Mouse (Mus musculus) adrenal gland, adult 8-10 months (tissue): Measurements from ENCODE around the gene Tmem256. TPM values are rescaled to one million over a fixed set of nuclear protein-coding genes. Genes with fewer than 3 reads are reported as not detected.

Experiments used
- DNase-seq: peaks from one replicate; pipeline ENCODE4 v3.0.0; 2022
- microRNA-seq, 2 experiments: library from miRNA; unstranded; fragments of <30 nt; microRNA quantifications; one replicate each; pipeline ENCODE4 v1.2.0; 2022
- total RNA-seq, 4 experiments: library from RNA; stranded (reverse); gene quantifications; 2 replicates each; pipeline ENCODE4 v1.2.4; 2022

Gene Tmem256
- total RNA-seq, 4 experiments from 2014 or later = 122 to 164 (median 149) TPM

- DNase-seq = no peak
These were observed 45.9 kb downstream of the Tmem256 start for GRCm38 (mm10) chr11:69884240-69884639.

DNA sequence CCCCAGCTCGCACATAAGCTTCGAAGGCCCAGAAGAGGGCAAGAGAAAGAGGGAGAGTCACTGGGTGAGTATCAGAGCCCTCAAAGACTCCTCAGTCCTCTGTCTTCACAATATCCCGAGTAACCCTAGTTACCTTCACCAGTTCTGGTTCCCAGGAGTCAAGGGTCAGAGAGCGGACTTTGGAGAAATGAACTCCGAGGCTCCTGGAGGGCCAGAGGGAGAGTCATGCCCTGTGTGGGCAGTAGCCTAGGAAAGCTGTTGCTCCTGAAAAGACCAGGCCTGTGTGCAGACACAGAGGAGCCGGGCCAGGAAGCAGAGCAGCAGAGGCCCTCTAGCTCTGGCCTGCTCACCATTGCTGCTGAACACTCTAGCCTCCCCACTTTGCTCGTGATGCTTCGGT lies 46.3 kb downstream of the Tmem256 start:
- no peak for DNase-seq

- no peak for DNase-seq
These were observed 48.8 kb downstream of the Tmem256 start for GRCm38 (mm10) chr11:69886907-69887635.

Small RNAs within 50 kb of the gene (microRNA-seq; reads per million reads assigned to microRNA genes)
- gene Mir6924 = 0 reads per million in 2 experiments

Other genes with a start within 250 kb of the Tmem256 start
- 10 to 100 TPM; 22.5 to 47.8 (median 38.2) TPM for gene Atp1b2, start 232.6 kb upstream of the Tmem256 start, total RNA-seq
- gene Shbg, start 220.6 kb upstream of the Tmem256 start, total RNA-seq = not detected
- 10 to 100 TPM in 2 of 4 experiments, 1 to 10 TPM in 2; 7.3 to 17.8 (median 12.8) TPM for gene Sat2, start 216.5 kb upstream of the Tmem256 start, total RNA-seq
- gene Fxr2, start 205.5 kb upstream of the Tmem256 start, total RNA-seq = 100 to 1,000 TPM in 1 of 4 experiments, 10 to 100 TPM in 3; 75.8 to 112 (median 91.2) TPM
- not detected for gene Sox15, start 183.2 kb upstream of the Tmem256 start, total RNA-seq
- gene Mpdu1, start 175.9 kb upstream of the Tmem256 start, total RNA-seq = 100 to 1,000 TPM; 107 to 123 (median 113) TPM
- gene Cd68, start 172.4 kb upstream of the Tmem256 start, total RNA-seq = 10 to 100 TPM; 17.9 to 43.8 (median 30.0) TPM
- 100 to 1,000 TPM; 500 to 614 (median 555) TPM for gene Eif4a1, start 166.1 kb upstream of the Tmem256 start, total RNA-seq
- gene Senp3, start 156.4 kb upstream of the Tmem256 start, total RNA-seq = 10 to 100 TPM; 72.5 to 92.1 (median 85.0) TPM
- 1 to 10 TPM; 2.5 to 7.3 (median 4.5) TPM for gene Tnfsf13, start 152.7 kb upstream of the Tmem256 start, total RNA-seq
- gene Tnfsf12, start 142.7 kb upstream of the Tmem256 start, total RNA-seq = 10 to 100 TPM; 24.1 to 47.6 (median 36.3) TPM
- 1 to 10 TPM; 3.4 to 8.4 (median 7.9) TPM for gene Tnfsfm13, start 142.4 kb upstream of the Tmem256 start, total RNA-seq
- gene Polr2a, start 79.9 kb upstream of the Tmem256 start, total RNA-seq = 100 to 1,000 TPM in 2 of 4 experiments, 10 to 100 TPM in 2; 85.2 to 125 (median 101) TPM
- gene Slc35g3, start 76.5 kb upstream of the Tmem256 start, total RNA-seq = not detected
- 100 to 1,000 TPM in 2 of 4 experiments, 10 to 100 TPM in 2; 73.0 to 121 (median 97.6) TPM for gene Zbtb4, start 72.6 kb upstream of the Tmem256 start, total RNA-seq
- gene Chrnb1, start 42.6 kb upstream of the Tmem256 start, total RNA-seq = 1 to 10 TPM; 1.5 to 8.1 (median 5.0) TPM
- gene Fgf11, start 36.7 kb upstream of the Tmem256 start, total RNA-seq = 10 to 100 TPM in 2 of 4 experiments, 1 to 10 TPM in 2; 2.5 to 32.7 (median 16.9) TPM
- gene Tmem102, start 32.9 kb upstream of the Tmem256 start, total RNA-seq = 1 to 10 TPM in 1 of 4 experiments, under 1 TPM in 3; 0.45 to 1.1 (median 0.72) TPM
- gene Gm39566, start 23.2 kb upstream of the Tmem256 start, total RNA-seq = not detected
- not detected for gene Spem2, start 20.0 kb upstream of the Tmem256 start, total RNA-seq
- gene Spem1, start 16.3 kb upstream of the Tmem256 start, total RNA-seq = under 1 TPM in 1 of 4 experiments, not detected in 3; 0.38 TPM
- gene Nlgn2, start 730 bp upstream of the Tmem256 start, total RNA-seq = 10 to 100 TPM; 22.2 to 48.7 (median 35.8) TPM
- gene Plscr3, start 7.9 kb downstream of the Tmem256 start, total RNA-seq = 10 to 100 TPM; 40.2 to 69.1 (median 62.1) TPM
- under 1 TPM in 2 of 4 experiments, not detected in 2; 0.11 to 0.20 TPM for gene Tnk1, start 20.2 kb downstream of the Tmem256 start, total RNA-seq
- not detected for gene Tmem95, start 39.5 kb downstream of the Tmem256 start, total RNA-seq
- gene Kctd11, start 42.9 kb downstream of the Tmem256 start, total RNA-seq = 1 to 10 TPM; 4.3 to 6.2 (median 5.5) TPM
- gene Acap1, start 57.0 kb downstream of the Tmem256 start, total RNA-seq = 1 to 10 TPM in 2 of 4 experiments, under 1 TPM in 2; 0.31 to 1.9 (median 0.86) TPM
- 1 to 10 TPM in 1 of 4 experiments, under 1 TPM in 3; 0.23 to 2.4 (median 0.71) TPM for gene 2810408A11Rik, start 62.5 kb downstream of the Tmem256 start, total RNA-seq
- gene Neurl4, start 62.6 kb downstream of the Tmem256 start, total RNA-seq = 10 to 100 TPM; 36.4 to 71.4 (median 51.5) TPM
- gene Gps2, start 75.4 kb downstream of the Tmem256 start, total RNA-seq = 10 to 100 TPM; 44.0 to 72.7 (median 52.0) TPM
- gene Eif5a, start 83.4 kb downstream of the Tmem256 start, total RNA-seq = 100 to 1,000 TPM; 468 to 561 (median 519) TPM
- gene Ybx2, start 97.3 kb downstream of the Tmem256 start, total RNA-seq = 10 to 100 TPM in 3 of 4 experiments, 1 to 10 TPM in 1; 6.3 to 13.9 (median 11.8) TPM
- gene Slc2a4, start 109.7 kb downstream of the Tmem256 start, total RNA-seq = 10 to 100 TPM; 36.5 to 90.1 (median 50.0) TPM
- under 1 TPM in 1 of 4 experiments, not detected in 3; 0.55 TPM for gene Cldn7, start 126.3 kb downstream of the Tmem256 start, total RNA-seq
- 100 to 1,000 TPM; 109 to 125 (median 120) TPM for gene Ctdnep1, start 142.6 kb downstream of the Tmem256 start, total RNA-seq
- 10 to 100 TPM; 56.9 to 87.4 (median 73.6) TPM for gene Elp5, start 144.0 kb downstream of the Tmem256 start, total RNA-seq
- 100 to 1,000 TPM; 369 to 430 (median 397) TPM for gene Gabarap, start 152.6 kb downstream of the Tmem256 start, total RNA-seq
- gene Phf23, start 157.3 kb downstream of the Tmem256 start, total RNA-seq = 10 to 100 TPM; 55.7 to 61.0 (median 58.4) TPM
- 10 to 100 TPM; 13.4 to 27.1 (median 20.5) TPM for gene Dvl2, start 162.1 kb downstream of the Tmem256 start, total RNA-seq
- 100 to 1,000 TPM; 323 to 415 (median 392) TPM for gene Acadvl, start 176.9 kb downstream of the Tmem256 start, total RNA-seq
- gene Dlg4, start 178.4 kb downstream of the Tmem256 start, total RNA-seq = 10 to 100 TPM; 25.7 to 65.4 (median 45.9) TPM
- gene Asgr1, start 215.6 kb downstream of the Tmem256 start, total RNA-seq = under 1 TPM in 3 of 4 experiments, not detected in 1; 0.31 to 0.75 (median 0.38) TPM